Mouse (Mus musculus): Measurements from ENCODE around the gene Pram1.
"Not testable (repeated sequence)": the region's sequence is repeated elsewhere in the genome, so short reads cannot be mapped to it uniquely, and the experiment has no call there.

DNA sequence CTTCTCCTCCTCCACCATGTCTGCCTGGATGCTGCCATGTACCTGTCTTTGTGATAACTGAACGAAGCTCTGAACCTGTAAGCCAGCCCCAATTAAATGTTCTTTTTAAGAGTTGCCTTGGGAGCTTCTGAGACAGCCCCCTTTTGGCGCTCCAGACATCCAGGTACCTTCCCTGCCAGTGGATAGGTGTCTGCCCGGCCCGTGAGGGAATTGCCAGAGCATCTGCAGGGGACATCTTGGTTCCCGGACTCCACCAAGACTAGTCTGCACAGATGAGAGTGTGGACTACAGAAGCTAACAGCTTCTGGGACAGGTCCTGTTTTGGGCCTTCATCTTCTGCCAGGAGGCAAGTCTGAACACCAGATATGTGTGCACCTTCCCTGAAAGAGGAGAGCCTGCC is 24.1 kb upstream of the Pram1 start:
- TF ChIP-seq CTCF (IDR thresholded peaks at IDR 0.05; ENCODE audit: low read depth, low read length); POLR2A (IDR thresholded peaks at IDR 0.05; ENCODE audit: borderline replicate concordance, low read depth, low read length): not testable (repeated sequence)

Measured in bone marrow macrophage, adult 2 months (primary cell).